Mouse (Mus musculus): ENCODE measurements around the gene Kdm5a. TPM values are rescaled to one million over a fixed set of nuclear protein-coding genes. Genes with fewer than 3 reads are reported as not detected.

Gene Kdm5a
- total and polyA plus RNA-seq, 3 experiments: 3.4 to 28.8 (median 27.6) TPM

- no peak for DNase-seq
- TF ChIP-seq POLR2A (IDR thresholded peaks at IDR 0.05; ENCODE audit: insufficient read depth, low read depth, low read length) (no peak), CTCF (IDR thresholded peaks at IDR 0.05) (no peak), EP300 (IDR thresholded peaks at IDR 0.05; ENCODE audit: insufficient read depth, low read depth, low read length) (no peak)
- Histone ChIP-seq H3K4me3 (no peak overlapping the region), H3K27me3 (ENCODE audit: control insufficient read depth, insufficient read depth, low read length) (no peaks in the 10 kb centered on the region), H3K4me1 (ENCODE audit: control insufficient read depth, insufficient read depth, low read length) (no peaks in the 10 kb centered on the region), H3K27ac (no peak overlapping the region), H3K79me2 (replicated peaks; ENCODE audit: control insufficient read depth, insufficient read depth, low read length) (no peaks in the 10 kb centered on the region), H3K9ac (ENCODE audit: low read depth, low read length) (no peak overlapping the region), H3K36me3 (ENCODE audit: control insufficient read depth, insufficient read depth, low read length) (peaks cover 18% of the 10 kb centered on the region)
- 91% methylated on average over 2 of the region's 2 CpGs for WGBS
- intact Hi-C loops (cut with DNase I): no loop called here
These were observed 28.9 kb downstream of the Kdm5a start for GRCm38 (mm10) chr6:120392811-120393210.

- Histone ChIP-seq H3K36me3 (ENCODE audit: control insufficient read depth, insufficient read depth, low read length) (peaks cover 13% of the 10 kb centered on the region), H3K27ac (no peak overlapping the region), H3K4me3 (no peak overlapping the region), H3K27me3 (ENCODE audit: control insufficient read depth, insufficient read depth, low read length) (no peaks in the 10 kb centered on the region), H3K9ac (ENCODE audit: low read depth, low read length) (no peak overlapping the region), H3K79me2 (replicated peaks; ENCODE audit: control insufficient read depth, insufficient read depth, low read length) (no peaks in the 10 kb centered on the region), H3K4me1 (ENCODE audit: control insufficient read depth, insufficient read depth, low read length) (no peaks in the 10 kb centered on the region)
- 84% methylated on average over 5 of the region's 5 CpGs for WGBS
- DNase-seq: no peak
- TF ChIP-seq POLR2A (IDR thresholded peaks at IDR 0.05; ENCODE audit: insufficient read depth, low read depth, low read length) (no peak), EP300 (IDR thresholded peaks at IDR 0.05; ENCODE audit: insufficient read depth, low read depth, low read length) (no peak), CTCF (IDR thresholded peaks at IDR 0.05) (no peak)
- intact Hi-C loops (cut with DNase I): loop anchor here (5.0 kb wide), 1 partner anchor 37 kb away; no protein-coding TSS in a partner anchor
These were observed 31.9 kb downstream of the Kdm5a start for GRCm38 (mm10) chr6:120395622-120396345.

- WGBS: 96% methylated on average over 1 of the region's 1 CpGs
- DNase-seq: no peak
- H3K27me3 ChIP-seq (ENCODE audit: control insufficient read depth, insufficient read depth, low read length): no peaks in the 10 kb centered on the region
- intact Hi-C loops (cut with DNase I): no loop called here
- H3K4me1 ChIP-seq (ENCODE audit: control insufficient read depth, insufficient read depth, low read length): no peaks in the 10 kb centered on the region
- H3K9ac ChIP-seq (ENCODE audit: low read depth, low read length): no peak overlapping the region
- TF ChIP-seq EP300 (IDR thresholded peaks at IDR 0.05; ENCODE audit: insufficient read depth, low read depth, low read length): no peak
- H3K79me2 ChIP-seq (replicated peaks; ENCODE audit: control insufficient read depth, insufficient read depth, low read length): no peaks in the 10 kb centered on the region
- H3K27ac ChIP-seq: no peak overlapping the region
- H3K4me3 ChIP-seq: no peak overlapping the region
- peaks cover 4% of the 10 kb centered on the region for H3K36me3 ChIP-seq (ENCODE audit: control insufficient read depth, insufficient read depth, low read length)
These were observed 40.0 kb downstream of the Kdm5a start for GRCm38 (mm10) chr6:120403936-120404335.

GRCm38 (mm10) chr6:120438161-120438560 is 74.2 kb downstream of the Kdm5a start:
- Histone ChIP-seq H3K27me3 (ENCODE audit: control insufficient read depth, insufficient read depth, low read length) (no peaks in the 10 kb centered on the region), H3K27ac (no peak overlapping the region), H3K9ac (ENCODE audit: low read depth, low read length) (no peak overlapping the region), H3K79me2 (replicated peaks; ENCODE audit: control insufficient read depth, insufficient read depth, low read length) (no peaks in the 10 kb centered on the region), H3K36me3 (ENCODE audit: control insufficient read depth, insufficient read depth, low read length) (peaks cover 9% of the 10 kb centered on the region), H3K4me1 (ENCODE audit: control insufficient read depth, insufficient read depth, low read length) (no peaks in the 10 kb centered on the region), H3K4me3 (no peak overlapping the region)
- TF ChIP-seq CTCF (IDR thresholded peaks at IDR 0.05) (no peak), EP300 (IDR thresholded peaks at IDR 0.05; ENCODE audit: insufficient read depth, low read depth, low read length) (no peak), POLR2A (IDR thresholded peaks at IDR 0.05; ENCODE audit: insufficient read depth, low read depth, low read length) (no peak)
- no peak for DNase-seq
- intact Hi-C loops (cut with DNase I): loop anchor here (5.0 to 10.0 kb wide), 2 partner anchors 44 to 297 kb away; no protein-coding TSS in a partner anchor
- WGBS: 94% methylated on average over 3 of the region's 3 CpGs

- Histone ChIP-seq H3K9ac (ENCODE audit: low read depth, low read length) (no peak overlapping the region), H3K36me3 (ENCODE audit: control insufficient read depth, insufficient read depth, low read length) (peaks cover 7% of the 10 kb centered on the region), H3K27me3 (ENCODE audit: control insufficient read depth, insufficient read depth, low read length) (no peaks in the 10 kb centered on the region), H3K27ac (no peak overlapping the region), H3K79me2 (replicated peaks; ENCODE audit: control insufficient read depth, insufficient read depth, low read length) (no peaks in the 10 kb centered on the region), H3K4me1 (ENCODE audit: control insufficient read depth, insufficient read depth, low read length) (no peaks in the 10 kb centered on the region), H3K4me3 (no peak overlapping the region)
- 63% methylated on average over 4 of the region's 4 CpGs for WGBS
- DNase-seq: no peak
- TF ChIP-seq CTCF (IDR thresholded peaks at IDR 0.05) (no peak), POLR2A (IDR thresholded peaks at IDR 0.05; ENCODE audit: insufficient read depth, low read depth, low read length) (no peak), EP300 (IDR thresholded peaks at IDR 0.05; ENCODE audit: insufficient read depth, low read depth, low read length) (no peak)
- intact Hi-C loops (cut with DNase I): no loop called here
These were observed 78.3 kb downstream of the Kdm5a start for GRCm38 (mm10) chr6:120442171-120442749.
